Mouse (Mus musculus) bone marrow macrophage, adult 2 months (primary cell): ENCODE data around the gene Lrr1.

Experiments used
- CTCF ChIP-seq: IDR thresholded peaks from 2 replicates; pipeline ENCODE4 v1.5.1; 2012; ENCODE audit warnings: low read depth, mild to moderate bottlenecking, low read length, moderate library complexity
- POLR2A ChIP-seq: IDR thresholded peaks from 2 replicates; pipeline ENCODE4 v1.6.1; 2012; ENCODE audit warnings: mild to moderate bottlenecking, low read depth, low read length, borderline replicate concordance

- TF ChIP-seq CTCF (no peak), POLR2A (no peak)
Observed at GRCm38 (mm10) chr12:69216587-69216986, 48.0 kb downstream of the Lrr1 start.
